Mouse (Mus musculus): ENCODE measurements at regions not wholly inside any gene's neighbourhood (a gene's known extent, or its start where the extent isn't known, plus 50 kb on each side); places are given as distances from the start of the nearest gene placed in this dataset.

DNA sequence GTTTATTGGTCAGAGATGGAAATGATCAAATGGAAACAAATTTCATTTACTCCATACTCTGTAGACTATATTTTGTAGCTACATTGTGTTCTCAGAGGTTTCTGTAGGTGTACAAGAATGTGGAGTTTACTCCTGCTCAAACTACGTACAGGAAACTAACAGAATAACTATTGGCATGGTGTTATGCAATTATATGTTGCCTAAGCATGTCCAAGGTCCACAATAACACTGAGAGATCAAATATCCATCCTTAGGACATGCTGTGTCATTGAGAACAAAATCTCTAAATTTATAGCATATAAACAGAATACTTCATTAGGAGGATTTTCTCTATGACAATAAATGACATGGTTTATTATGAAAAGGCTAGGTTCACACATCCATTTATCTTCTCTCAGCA is 400.3 kb downstream of the Fam198b start:
- DNase-seq, result no peak

GRCm38 (mm10) chr3:80285246-80285645 is 400.9 kb downstream of the Fam198b start:
- no peak for DNase-seq

- DNase-seq, result no peak
Observed at GRCm38 (mm10) chr3:80293485-80293884, 409.2 kb downstream of the Fam198b start.

DNA sequence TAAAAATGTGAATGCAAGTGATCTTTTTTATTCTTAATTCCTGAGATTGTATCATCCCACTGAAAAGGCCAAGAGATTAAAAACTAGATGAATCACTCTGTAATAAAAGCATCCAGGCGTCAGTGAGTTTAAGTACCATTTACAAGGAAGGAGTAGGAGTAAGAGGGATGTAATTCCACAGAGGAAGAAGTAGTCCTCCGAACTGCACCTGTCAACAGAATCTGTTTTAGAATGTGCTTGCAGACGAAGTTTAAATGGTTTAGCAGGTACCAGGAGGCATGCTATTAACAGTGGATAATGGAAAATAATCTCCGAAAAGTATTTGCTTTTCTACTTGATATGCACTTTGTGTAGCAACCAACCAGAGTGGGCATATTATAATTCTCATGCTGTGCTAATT is 423.3 kb downstream of the Fam198b start:
- DNase-seq, result no peak

DNA sequence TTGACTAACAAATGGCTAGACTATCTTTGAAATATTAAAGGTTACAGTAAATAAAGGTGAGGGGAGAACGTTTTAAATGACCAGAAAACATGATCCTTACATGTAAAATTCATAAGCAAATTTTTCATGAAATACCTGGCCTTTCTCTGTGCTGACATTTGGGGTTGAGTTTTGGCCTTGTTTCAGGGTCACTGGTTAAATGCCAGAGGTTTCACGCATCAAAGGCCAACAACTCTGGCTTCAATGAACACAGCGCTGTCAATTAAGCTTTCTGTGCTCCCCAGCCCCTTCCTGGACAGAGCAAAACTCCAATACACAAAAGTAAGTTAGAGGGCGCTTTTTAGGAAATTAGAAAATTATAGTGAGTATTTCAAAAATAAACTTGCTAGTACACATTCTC is 425.6 kb downstream of the Fam198b start:
- DNase-seq, result no peak

- no peak for DNase-seq
Observed at GRCm38 (mm10) chr3:80311689-80312088, 427.4 kb downstream of the Fam198b start.

- no peak for DNase-seq
Observed at GRCm38 (mm10) chr3:80322291-80322690, 438.0 kb downstream of the Fam198b start.

- DNase-seq, result no peak
Observed at GRCm38 (mm10) chr3:80324726-80325125, 440.4 kb downstream of the Fam198b start.

- DNase-seq, result no peak
Observed at GRCm38 (mm10) chr3:80331776-80332175, 447.4 kb downstream of the Fam198b start.

DNA sequence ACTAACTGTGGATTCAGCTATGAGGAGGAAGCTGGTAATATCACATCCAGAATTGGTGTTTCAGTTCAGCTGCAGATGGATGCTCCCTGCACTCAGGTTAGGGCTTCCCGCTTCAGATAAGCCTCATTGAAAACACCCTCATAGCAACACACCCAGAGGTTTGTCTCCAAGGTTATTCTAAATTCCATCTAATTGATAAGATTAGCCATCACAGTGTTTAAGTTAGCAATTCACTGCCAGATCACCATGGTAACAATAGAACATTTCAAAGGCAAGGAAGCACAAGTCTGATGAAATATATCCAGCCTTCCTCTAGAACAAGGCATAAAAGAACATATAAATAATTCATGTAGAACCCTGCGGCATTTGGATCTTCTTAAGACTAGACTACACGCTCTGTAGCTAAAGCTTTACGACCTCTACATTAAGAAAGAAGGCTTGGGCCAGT is 450.1 kb downstream of the Fam198b start:
- DNase-seq, result no peak

GRCm38 (mm10) chr3:80336123-80336674 is 451.9 kb downstream of the Fam198b start:
- DNase-seq, result no peak

- no peak for DNase-seq
Observed at GRCm38 (mm10) chr3:80367972-80368371, 434.7 kb downstream of the Gria2 start.

DNA sequence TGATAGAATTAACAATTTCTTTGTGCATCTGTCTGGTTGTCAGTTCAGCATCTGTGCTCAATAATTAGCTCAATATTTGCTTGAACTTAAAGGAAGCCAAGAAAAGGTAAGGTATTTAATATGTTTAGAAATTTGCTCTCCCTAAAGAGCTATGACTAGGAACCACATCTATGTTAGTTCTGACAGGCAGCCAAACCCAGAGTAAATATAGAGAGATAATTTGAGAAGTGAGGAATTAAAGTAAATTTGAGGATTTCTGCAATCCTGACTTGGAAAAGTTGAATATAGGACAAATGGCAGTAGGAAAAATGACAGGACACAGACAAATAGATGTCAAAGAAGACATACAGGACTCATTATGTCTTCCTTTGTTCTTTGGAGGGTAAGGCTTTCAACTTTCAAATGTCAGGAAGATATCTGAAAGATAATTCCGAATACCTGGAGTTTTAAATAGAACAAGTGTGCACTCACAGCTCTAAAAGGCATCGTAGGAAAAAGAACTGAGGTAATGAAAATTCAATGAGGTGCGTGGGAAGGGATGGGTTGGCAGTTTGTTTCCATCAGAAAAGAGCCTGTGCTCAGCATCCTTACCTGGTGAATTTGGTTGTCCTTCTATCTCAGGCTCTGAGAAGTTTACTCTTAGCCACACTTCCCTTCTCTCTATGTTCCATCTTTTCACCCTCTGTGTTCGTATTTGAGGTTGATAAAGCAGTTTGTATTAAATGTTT is 433.3 kb downstream of the Gria2 start:
- no peak for DNase-seq

- no peak for DNase-seq
Observed at GRCm38 (mm10) chr3:80372436-80372835, 430.2 kb downstream of the Gria2 start.

DNA sequence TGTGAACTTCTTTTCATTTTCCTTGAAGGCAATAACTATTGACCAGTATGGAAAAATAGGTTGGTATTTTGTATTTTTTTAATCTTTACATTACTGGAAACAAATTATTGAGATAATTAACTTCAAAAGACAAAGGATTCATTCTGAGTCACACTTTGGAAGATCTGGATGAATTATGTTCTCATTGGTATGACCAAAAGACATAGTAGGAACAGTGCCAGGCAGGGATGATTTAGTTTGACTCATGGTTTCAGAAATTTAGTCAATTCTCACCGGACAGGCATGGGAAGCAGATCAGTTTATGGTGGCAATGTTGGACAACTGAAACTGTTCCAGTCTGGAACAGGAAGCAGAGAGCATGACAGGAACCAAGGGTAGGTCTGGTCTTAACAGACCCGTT is 416.6 kb downstream of the Gria2 start:
- DNase-seq, result no peak

DNA sequence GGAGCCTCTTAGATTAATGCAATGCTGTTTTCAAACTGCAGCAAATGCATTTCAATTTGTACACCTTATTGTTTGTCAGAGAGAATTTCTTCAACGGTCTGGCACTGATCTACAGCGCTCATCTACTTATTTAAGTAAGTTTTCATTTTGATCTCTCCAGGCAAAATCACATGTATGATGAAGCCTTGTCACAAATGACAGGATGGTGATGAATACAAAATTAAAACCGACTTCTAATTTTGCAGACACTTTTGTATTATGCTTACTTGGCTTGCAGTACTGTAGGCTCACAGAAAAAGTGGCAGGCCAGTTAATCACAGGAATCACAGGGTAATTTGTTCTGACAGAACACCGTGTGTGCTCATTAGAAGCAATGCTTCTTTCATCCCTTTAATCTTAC is 406.4 kb downstream of the Gria2 start:
- DNase-seq, result no peak

DNA sequence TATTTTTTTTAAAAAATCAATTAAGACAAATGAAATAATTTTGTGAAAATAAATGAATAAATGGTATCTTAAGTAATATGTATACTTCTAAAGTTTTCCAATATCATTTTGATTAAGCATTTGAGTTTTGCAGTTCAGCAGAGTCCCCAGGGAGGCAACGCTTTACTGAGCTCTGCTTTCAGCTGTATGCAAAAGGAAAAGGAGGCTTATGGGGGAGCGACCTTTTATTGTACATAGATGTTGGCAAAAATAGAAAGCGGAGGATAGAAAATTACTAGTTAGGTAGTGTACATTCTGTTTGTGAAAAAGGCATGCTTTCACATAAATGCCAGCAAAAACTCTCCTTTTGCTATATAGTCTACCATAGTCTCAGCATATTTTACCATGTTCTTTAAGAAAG is 382.2 kb downstream of the Gria2 start:
- DNase-seq, result no peak

- DNase-seq, result no peak
Observed at GRCm38 (mm10) chr3:80421461-80421860, 381.2 kb downstream of the Gria2 start.

DNA sequence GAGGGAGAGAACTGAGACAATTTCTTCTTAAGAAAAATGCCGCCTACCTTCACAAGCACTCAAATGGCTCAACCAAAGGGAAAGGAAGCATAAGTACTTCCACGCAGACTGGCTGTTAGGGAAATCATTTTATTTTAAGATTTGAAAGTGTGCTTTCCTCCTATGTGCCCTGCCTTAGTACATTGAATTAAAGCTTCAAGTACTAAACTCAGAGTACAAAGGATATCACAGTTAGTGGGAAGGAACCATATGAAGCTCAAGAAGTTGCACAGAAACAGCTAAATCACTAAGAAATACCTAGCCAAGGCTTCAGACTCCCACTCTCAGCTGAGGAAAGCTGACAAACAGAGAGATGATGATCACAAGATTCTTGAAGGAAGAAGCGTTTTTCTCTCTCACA is 380.5 kb downstream of the Gria2 start:
- no peak for DNase-seq

DNA sequence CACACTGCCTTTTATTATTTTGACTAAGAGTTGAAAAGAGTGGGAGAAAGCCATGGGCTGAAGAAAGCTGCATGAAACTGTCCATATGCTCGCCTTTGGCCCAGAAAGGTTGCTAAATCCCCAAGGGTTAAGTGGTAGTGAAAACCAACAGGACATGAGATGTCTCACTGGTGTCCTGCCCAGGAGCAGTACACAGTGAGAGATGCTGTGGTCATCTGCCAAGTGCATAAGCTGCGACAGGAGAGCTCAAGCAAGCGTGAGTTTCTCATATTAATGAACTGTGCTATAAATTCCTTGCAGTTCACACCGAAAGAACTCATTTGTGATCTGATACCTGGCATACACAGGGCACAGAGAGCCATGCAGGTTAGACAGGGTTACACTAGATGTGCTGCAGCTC is 380.0 kb downstream of the Gria2 start:
- no peak for DNase-seq

Measured in right cerebral cortex, postnatal 4 days (tissue).